Mouse (Mus musculus) splenic B cell, adult 2 months (primary cell): ENCODE results near the gene Chp2.
A peak's percentile ranks its signal among the peaks of the same experiment; 100 is the strongest.
"Not testable (repeated sequence)": the region's sequence is repeated elsewhere in the genome, so short reads cannot be mapped to it uniquely, and the experiment has no call there.

ENCODE experiments used
- DNase-seq: peaks from one replicate; pipeline ENCODE4 v3.0.0-alpha.2; 2011; ENCODE audit warnings: low read depth, low spot score
- H3K27me3 ChIP-seq: 2 replicates; pipeline ENCODE4 v1.6.1; 2012; ENCODE audit warnings: mild to moderate bottlenecking, low read length, moderate library complexity, mixed read lengths; ENCODE audit not compliant: control insufficient read depth, poor library complexity, insufficient read depth, severe bottlenecking
- H3K36me3 ChIP-seq: 2 replicates; pipeline ENCODE4 v1.6.1; 2012; ENCODE audit warnings: mild to moderate bottlenecking, low read length, moderate library complexity, mixed read lengths; ENCODE audit not compliant: control insufficient read depth, poor library complexity, insufficient read depth, severe bottlenecking

Gene Chp2

DNA sequence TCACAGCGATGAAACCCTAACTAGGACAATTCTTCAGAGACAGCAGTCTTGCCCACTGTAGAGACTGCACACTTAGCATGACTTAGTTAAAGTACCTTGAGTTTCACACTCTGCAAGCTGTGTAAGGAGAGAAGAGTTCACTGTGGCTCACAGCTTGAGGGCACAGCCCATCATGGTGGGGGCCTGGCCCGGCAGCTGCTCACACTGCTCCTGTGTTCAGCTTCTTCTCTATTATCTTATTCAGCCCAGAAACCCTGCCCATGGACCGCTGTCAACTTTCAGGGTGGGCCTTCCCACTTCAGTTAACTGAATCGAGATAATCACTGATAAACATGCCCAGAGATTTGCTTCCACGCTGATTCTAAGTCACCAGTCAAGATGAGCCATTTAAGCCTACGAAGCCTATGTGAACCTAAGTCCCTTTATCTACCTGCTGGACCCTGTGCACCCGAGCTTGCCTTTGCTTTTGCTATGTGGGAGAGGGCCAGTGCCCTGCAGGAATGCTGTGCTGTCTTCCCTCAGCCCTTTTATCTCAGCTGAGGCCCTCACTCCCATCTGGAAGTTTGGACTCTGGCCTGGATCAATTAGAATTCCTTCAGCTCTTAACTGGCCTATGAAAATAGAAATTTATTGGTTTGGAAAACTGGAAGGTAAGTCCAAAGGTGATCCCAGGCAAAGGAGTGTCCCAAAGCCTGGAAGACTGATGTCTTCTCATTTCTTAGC, 6.9 kb downstream of the Chp2 start:
- no peak for DNase-seq
- H3K27me3 ChIP-seq = no peaks in the 10 kb centered on the region
- H3K36me3 ChIP-seq = no peaks in the 10 kb centered on the region

DNA sequence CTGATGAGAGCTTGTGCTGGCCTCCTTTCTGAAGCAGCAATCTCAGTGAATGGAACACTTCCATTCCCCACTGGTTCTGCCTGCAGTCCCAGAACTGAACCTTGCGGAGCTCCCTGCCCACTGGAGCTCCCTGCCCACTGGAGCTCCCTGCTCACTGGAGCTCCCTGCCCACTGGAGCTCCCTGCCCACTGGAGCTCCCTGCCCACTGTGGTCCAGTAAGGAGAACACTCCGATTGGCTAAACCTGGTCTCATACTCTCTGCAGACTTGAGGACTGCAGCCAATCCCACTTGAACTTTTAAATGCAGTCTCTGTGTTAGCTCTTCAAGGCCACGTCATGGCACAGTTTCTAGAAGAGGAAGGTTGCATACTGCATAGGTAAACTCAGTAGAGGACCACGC, 7.4 kb downstream of the Chp2 start:
- no peak for DNase-seq
- no peaks in the 10 kb centered on the region for H3K27me3 ChIP-seq

DNA sequence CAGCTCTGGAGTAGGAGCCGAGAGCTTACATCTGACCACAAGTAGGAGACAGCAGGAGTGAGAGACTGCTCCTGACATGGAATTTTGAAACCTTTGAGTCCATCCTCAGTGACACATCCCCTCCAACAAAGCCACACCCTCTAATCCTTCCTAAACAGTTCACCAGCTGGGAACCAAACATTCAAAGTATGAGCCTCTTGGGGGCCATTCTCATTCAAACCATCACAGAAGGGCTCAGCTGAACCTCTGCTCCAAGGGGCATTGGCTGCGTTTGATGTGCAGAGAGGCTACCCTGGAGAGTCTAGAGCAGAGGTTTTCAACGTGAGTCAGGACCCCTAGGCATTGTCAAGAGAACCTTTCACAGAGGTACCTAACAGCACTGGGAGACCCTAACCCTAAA, 10.0 kb downstream of the Chp2 start:
- H3K36me3 ChIP-seq = no peaks in the 10 kb centered on the region
- no peaks in the 10 kb centered on the region for H3K27me3 ChIP-seq
- no peak for DNase-seq

More for the DNA sequence above, 7.4 kb downstream of the Chp2 start:
- H3K36me3 ChIP-seq = no peaks in the 10 kb centered on the region

DNA sequence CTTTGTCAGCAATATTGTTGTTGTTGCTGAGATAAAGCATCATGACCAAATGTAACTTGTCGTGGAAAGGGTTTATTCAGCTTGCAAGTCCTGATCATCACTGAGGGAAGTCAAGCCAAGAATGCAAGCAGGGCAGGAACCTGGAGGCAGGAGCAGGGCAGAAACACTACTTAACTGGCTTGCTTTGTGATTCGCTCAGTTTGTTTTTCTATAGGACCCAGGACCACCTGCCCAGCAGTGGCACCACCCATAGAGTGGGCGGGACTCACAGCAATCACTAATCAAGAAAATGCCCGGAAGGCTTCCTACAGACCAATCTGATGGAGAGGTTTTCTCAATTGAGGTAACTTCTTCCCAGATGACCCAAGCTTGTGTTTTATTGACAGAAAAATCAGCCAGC, 10.6 kb downstream of the Chp2 start:
- no peaks in the 10 kb centered on the region for H3K27me3 ChIP-seq

DNA sequence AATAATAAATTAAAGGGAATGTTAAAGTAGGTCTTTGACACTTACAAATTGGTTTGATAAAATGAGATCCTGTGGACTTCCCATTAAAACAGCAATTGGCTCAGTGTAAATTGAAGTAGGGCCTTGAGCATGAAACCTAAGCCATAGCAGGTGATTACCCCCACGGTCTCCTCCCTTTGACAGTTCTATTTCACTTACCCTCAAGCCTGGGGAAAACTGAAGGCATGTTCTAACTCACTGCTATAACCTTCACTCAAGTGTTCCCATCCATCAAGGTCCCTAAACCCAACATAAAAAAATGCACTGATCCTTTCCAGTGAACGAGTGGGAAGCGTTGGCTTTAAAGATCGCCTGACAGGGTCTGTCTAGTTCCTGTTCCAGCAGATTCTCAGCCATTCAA, 11.6 kb downstream of the Chp2 start:
- DNase-seq = no peak
- Histone ChIP-seq H3K36me3 (no peaks in the 10 kb centered on the region), H3K27me3 (no peaks in the 10 kb centered on the region)

More for the DNA sequence above, 10.6 kb downstream of the Chp2 start:
- no peaks in the 10 kb centered on the region for H3K36me3 ChIP-seq
- no peak for DNase-seq

DNA sequence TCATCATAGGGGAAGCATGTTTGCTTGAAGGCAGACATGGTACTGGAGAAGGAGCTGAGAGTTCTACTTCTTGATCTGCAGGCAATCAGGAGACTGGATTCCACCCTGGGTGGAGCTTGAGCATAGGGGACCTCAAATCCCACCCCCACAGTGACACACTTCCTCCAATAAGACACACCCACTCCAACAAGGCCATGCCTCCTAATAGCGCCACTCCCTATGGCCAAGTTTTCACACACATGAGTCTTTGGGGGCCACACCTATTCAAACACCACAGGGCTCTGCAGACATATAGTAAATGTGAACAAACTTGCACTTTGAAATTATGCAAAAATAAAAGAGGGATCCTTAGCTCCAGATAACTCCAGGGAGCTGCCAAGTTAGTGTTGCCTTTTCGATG, 19.6 kb downstream of the Chp2 start:
- no peak for DNase-seq
- H3K36me3 ChIP-seq = no peaks in the 10 kb centered on the region
- no peaks in the 10 kb centered on the region for H3K27me3 ChIP-seq

DNA sequence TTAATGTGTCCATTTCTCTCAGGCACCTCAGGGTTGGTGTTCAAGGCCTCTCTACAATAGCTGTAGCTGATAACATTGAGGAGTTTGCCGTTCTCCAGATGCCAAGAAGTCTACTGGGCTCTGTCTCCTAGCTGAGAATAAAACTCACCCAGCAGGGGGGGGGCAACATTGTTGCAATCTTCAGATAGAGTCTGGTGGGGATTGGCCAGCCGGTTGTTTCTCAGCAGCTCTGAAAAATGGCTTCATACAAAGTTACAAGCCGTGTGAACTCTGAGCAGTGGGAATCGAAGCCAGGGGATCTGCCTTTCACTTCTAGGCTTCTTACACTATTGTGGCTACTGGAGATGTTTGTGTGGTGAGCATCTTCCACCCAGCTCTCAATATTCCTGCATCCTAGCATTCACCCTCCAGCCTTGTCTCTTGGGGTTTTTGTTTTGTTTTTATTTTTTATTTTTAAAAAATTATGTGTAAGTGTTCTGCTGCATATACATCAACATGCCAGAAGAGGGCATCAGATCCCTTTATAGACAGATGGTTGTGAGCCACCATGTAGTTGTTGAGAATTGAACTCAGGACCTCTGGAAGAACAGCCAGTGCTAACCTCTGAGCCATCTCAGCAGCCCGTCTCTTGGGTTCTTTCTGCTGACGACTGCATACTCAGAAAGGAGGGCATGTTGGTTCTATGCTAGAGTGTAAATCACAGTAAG, 21.3 kb downstream of the Chp2 start:
- no peaks in the 10 kb centered on the region for H3K36me3 ChIP-seq
- no peaks in the 10 kb centered on the region for H3K27me3 ChIP-seq
- peak; percentile 47 for DNase-seq

DNA sequence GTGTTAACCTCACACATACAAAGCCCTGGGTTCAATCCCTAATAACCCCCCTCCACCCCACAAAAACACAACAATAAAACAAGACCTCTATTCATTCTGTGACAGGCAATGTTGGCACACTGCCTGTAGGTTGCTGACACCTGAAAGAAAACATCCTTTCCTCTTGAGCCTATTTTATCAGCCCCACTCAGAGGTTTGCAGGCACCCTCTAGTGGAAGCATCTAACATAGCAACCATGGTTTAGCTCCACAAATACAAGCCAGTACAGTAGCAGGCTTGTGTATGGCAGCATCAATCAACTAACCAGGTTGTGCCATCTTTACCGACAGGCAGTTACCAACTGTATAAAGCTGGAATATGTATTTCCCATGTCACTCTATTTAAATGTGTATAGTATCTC, 23.0 kb downstream of the Chp2 start:
- peak; percentile 77 for DNase-seq
- H3K27me3 ChIP-seq = no peaks in the 10 kb centered on the region
- H3K36me3 ChIP-seq = no peaks in the 10 kb centered on the region

DNA sequence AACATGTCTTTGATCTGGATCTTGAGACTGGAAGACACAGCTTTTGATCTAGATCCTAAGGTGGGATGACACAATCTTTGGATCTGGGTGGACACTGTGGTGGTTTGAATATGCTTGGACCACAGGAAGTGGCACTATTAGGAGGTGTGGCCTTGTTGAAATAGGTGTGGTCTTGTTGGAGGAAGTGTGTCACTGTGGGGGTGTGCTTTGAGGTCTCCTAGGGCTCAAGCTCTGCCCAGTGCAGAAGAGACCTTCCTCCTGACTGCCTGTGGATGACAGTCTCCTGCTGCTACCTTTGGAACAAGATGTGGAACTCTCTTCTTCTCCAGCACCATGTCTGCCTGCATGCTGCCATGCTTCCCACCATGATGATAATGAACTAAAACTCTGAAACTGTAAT, 23.4 kb downstream of the Chp2 start:
- H3K36me3 ChIP-seq, DNase-seq: not testable (repeated sequence)

DNA sequence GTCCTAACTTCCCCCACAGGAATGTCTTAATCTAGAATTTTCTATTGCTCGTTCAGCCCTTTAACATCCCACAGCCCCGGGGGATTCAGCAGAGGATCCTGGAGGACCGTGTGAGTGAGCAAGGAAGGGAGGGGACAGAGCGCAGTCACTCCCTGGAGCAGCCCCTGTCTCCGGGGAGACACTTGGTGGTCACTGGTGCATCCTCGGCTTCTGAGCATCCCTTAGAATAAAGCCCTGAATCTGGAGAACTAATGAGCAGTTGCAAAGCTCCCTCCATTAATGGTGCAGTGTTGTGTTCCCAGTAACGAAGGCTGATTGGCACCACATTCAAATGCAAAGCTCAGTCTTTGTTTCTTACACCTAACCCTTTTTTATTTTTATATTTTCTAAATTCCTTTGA, 24.9 kb downstream of the Chp2 start:
- DNase-seq = no peak
- no peaks in the 10 kb centered on the region for H3K27me3 ChIP-seq
- H3K36me3 ChIP-seq = no peaks in the 10 kb centered on the region

More for the DNA sequence above, 23.4 kb downstream of the Chp2 start:
- not testable (repeated sequence) for H3K27me3 ChIP-seq

DNA sequence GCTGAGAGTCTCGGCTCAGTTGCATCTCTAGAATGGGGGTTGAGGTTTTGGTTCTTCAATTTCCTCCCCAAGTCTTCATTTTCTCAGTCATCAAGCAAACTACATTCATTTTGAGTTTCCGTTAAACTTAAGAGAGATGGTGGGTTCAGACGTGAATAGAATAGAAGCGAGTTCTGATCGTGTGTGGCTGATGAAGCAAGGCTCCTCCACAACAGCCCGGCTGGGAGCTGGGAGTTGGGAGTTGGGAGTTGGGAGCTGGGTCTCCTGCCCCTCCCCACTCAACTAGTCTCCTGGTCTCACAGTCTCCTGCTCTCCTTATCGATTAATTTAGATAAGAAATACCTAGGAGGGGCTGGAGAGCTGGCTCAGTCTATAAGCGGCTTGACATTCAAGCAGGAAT, 25.3 kb downstream of the Chp2 start:
- no peaks in the 10 kb centered on the region for H3K27me3 ChIP-seq
- no peak for DNase-seq
- H3K36me3 ChIP-seq = no peaks in the 10 kb centered on the region

DNA sequence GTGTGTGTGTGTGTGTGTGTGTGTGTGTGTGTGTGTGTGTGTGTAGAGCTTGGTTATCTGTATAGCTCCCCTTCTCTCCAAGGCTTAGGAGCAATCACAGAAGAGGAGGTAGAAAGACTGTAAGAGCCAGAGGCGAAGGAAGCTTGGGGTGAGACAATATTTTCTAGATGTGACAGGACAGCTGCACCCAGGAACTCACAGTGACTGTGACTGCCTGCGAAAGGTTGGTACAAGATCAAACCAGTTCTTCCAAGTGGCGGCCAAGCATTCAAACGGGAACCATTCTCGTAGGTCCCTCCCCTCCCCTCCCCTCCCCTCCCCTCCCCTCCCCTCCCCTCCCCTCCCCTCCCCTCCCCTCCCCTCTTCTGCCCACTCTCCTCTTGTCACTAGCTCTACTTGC, 26.7 kb downstream of the Chp2 start:
- Histone ChIP-seq H3K27me3 (no peaks in the 10 kb centered on the region), H3K36me3 (no peaks in the 10 kb centered on the region)
- DNase-seq = peak; percentile 35

DNA sequence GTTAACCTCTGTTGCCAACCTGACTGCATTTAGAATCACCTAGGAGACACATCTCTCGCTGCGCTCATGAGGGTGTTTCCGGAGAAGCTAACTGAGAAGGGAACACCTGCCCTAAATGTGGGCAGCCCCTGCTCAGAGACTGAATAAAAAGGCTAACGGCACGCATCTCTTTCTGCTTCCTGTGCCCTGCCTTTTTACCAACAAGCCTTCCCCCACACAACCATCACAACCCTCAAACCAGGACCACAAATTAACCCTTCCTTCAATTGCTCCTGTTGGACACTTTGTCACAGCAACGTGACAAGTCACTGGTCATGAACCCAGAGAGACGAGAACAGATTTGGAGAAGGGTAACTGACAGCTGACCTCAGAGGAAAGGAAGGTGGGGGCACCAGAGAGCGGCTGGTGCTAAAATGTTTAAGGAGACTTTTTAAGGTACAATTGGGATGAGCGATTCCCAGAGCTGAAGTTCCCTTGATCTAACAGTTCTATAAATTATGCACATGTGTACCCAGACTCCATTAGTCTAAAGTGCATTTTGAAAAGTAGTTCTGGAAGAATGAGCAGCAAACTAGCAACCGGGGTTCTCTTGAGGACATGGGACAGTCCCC, 28.1 kb downstream of the Chp2 start:
- peak; percentile 71 for DNase-seq
- no peaks in the 10 kb centered on the region for H3K27me3 ChIP-seq
- H3K36me3 ChIP-seq = no peaks in the 10 kb centered on the region

DNA sequence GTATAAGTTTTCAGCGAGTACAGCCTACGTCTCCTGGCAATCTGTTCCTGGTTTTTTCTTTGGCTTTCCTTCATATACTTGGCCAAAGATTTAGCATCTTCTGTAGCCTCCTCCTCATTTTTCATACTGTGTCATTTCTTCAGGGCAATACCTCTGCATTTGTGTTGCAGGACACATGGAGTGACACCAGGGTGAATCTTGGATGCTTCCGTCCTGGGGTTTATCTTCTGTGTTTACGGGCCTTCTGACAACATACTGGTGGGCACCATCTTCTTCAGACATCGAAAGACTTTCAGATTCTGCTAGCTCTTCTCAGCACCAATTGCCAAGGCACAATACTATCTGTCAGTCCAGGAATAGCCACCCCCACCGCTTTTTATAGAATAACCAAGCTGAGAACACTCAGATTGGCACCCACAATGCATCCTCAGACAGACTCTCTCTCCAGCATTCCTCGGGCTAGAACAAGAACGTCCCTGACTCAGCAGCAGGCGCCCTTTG, 30.1 kb downstream of the Chp2 start:
- DNase-seq = no peak
- Histone ChIP-seq H3K36me3 (no peaks in the 10 kb centered on the region), H3K27me3 (no peaks in the 10 kb centered on the region)
